Mouse (Mus musculus): ENCODE measurements around the gene Kif1a.
A peak's percentile ranks its signal among the peaks of the same experiment; 100 is the strongest.

The Kif1a gene

GRCm38 (mm10) chr1:93101571-93102061, at the start of gene Kif1a:
Gene Kif1a (minus strand): TSS chr1:93101951.
- DNase-seq (ENCODE audit: low read depth, low spot score): no peak

GRCm38 (mm10) chr1:93150907-93151661, 49.3 kb upstream of the Kif1a start:
- no peak for DNase-seq (ENCODE audit: low read depth, low spot score)

GRCm38 (mm10) chr1:93144176-93144575, 42.4 kb upstream of the Kif1a start:
- DNase-seq (ENCODE audit: low read depth, low spot score): no peak

GRCm38 (mm10) chr1:93142871-93143270, 41.1 kb upstream of the Kif1a start:
- DNase-seq (ENCODE audit: low read depth, low spot score): no peak

- no peak for DNase-seq (ENCODE audit: low read depth, low spot score)
Observed at GRCm38 (mm10) chr1:93139713-93140112, 38.0 kb upstream of the Kif1a start.

GRCm38 (mm10) chr1:93138534-93138933, 36.8 kb upstream of the Kif1a start:
- no peak for DNase-seq (ENCODE audit: low read depth, low spot score)

GRCm38 (mm10) chr1:93135036-93135526, 33.3 kb upstream of the Kif1a start, which contains the start of gene Agxt:
Gene Agxt (plus strand): TSS chr1:93135240.
- DNase-seq (ENCODE audit: low read depth, low spot score): no peak

- no peak for DNase-seq (ENCODE audit: low read depth, low spot score)
Observed at GRCm38 (mm10) chr1:93132676-93133075, 30.9 kb upstream of the Kif1a start.

- no peak for DNase-seq (ENCODE audit: low read depth, low spot score)
Observed at GRCm38 (mm10) chr1:93130242-93130983, 28.7 kb upstream of the Kif1a start.

- DNase-seq (ENCODE audit: low read depth, low spot score): no peak
Observed at GRCm38 (mm10) chr1:93128710-93129349, 27.1 kb upstream of the Kif1a start.

- DNase-seq (ENCODE audit: low read depth, low spot score): no peak
Observed at GRCm38 (mm10) chr1:93128209-93128608, 26.5 kb upstream of the Kif1a start.

GRCm38 (mm10) chr1:93125256-93125655, 23.5 kb upstream of the Kif1a start:
- DNase-seq (ENCODE audit: low read depth, low spot score): no peak

GRCm38 (mm10) chr1:93124066-93124465, 22.3 kb upstream of the Kif1a start:
- no peak for DNase-seq (ENCODE audit: low read depth, low spot score)

GRCm38 (mm10) chr1:93123179-93123854, 21.6 kb upstream of the Kif1a start:
- DNase-seq (ENCODE audit: low read depth, low spot score): no peak

- DNase-seq (ENCODE audit: low read depth, low spot score): no peak
Observed at GRCm38 (mm10) chr1:93118816-93119215, 17.1 kb upstream of the Kif1a start.

- no peak for DNase-seq (ENCODE audit: low read depth, low spot score)
Observed at GRCm38 (mm10) chr1:93115471-93115870, 13.7 kb upstream of the Kif1a start.

- DNase-seq (ENCODE audit: low read depth, low spot score): peak; percentile 9
Observed at GRCm38 (mm10) chr1:93114713-93115463, 13.1 kb upstream of the Kif1a start.

- no peak for DNase-seq (ENCODE audit: low read depth, low spot score)
Observed at GRCm38 (mm10) chr1:93102700-93103099, 949 bp upstream of the Kif1a start.

GRCm38 (mm10) chr1:93100576-93101491, 917 bp downstream of the Kif1a start:
- DNase-seq (ENCODE audit: low read depth, low spot score): no peak

- DNase-seq (ENCODE audit: low read depth, low spot score): no peak
Observed at GRCm38 (mm10) chr1:93100243-93100575, 1.5 kb downstream of the Kif1a start.
